In the genomic region with DNA sequence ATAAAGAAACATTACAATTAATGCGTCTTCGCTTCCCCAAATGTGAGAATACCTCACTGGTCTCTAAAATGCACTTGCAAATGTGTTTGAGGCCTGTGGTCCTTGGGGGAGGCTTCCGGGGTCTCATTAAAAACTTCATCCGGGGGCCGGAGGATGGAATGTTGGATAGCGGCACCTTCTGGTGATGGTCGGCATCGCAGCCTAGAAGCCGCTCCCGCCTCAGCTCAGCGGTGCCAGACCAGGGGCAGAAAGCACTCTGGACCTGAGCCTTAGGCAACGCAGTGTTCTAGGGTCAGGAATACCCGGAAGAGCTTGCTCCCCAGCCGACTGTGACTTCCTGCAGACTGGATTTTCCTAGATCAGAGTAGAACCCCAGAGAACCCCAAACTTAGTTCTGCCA, we compare ENCODE assay signal across 7 mouse cellular contexts. TPM values are rescaled to one million over a fixed set of nuclear protein-coding genes. Genes with fewer than 3 reads are reported as not detected.
A peak's percentile ranks its signal among the peaks of the same experiment; 100 is the strongest.
DNase-seq lines count a peak whose midpoint lies in the region; ATAC-seq and TF ChIP-seq lines count a peak whose summit lies in the region.

No protein-coding gene starts in this region.

- no peak overlapping the region for H3K27ac ChIP-seq in spleen, adult 2 months (ENCODE audit: insufficient read depth, low read length)

- 4% methylated on average over 14 of the region's 14 CpGs for WGBS in spleen, adult 2 months

- H3K4me1 ChIP-seq in spleen, adult 2 months (ENCODE audit: control insufficient read depth, insufficient read depth, insufficient read length), result no peaks in the 10 kb centered on the region

- no peaks in the 10 kb centered on the region for H3K27me3 ChIP-seq in spleen, adult 2 months (ENCODE audit: control insufficient read depth, insufficient read depth, low read length)

- peak; percentile 39 for DNase-seq in CD4-positive helper T cell, adult 2 months (ENCODE audit: low read depth, low spot score)
- peak; percentile 41 for DNase-seq in MN1 (ENCODE audit: low spot score)
- peak; percentile 82 for DNase-seq in embryo, embryonic 9.5 days (ENCODE audit: extremely low spot score)
- DNase-seq in heart, postnatal 14 days, result peak; percentile 64 to 82
- DNase-seq in left cerebral cortex, adult 18-20 months (ENCODE audit: low spot score in 2 of 2), result peak; percentile 33 to 66
- peak in 1 of 2 experiments; percentile 32 for DNase-seq in spleen, adult 2 months (ENCODE audit: low read depth in 1 of 2, low spot score in 2 of 2)

- intact Hi-C loops in heart, postnatal 14 days (cut with DNase I), result loop anchor here (1.0 kb wide), 1 partner anchor 48 kb away; no protein-coding TSS in a partner anchor

- no peak overlapping the region for H3K4me3 ChIP-seq in spleen, adult 2 months (ENCODE audit: extremely low read depth, insufficient read depth, insufficient read length)

- TF ChIP-seq CTCF in spleen, adult 2 months (IDR thresholded peaks at IDR 0.05; ENCODE audit: extremely low read depth, insufficient read depth, insufficient read length, insufficient replicate concordance), result peak; percentile 63; the same call in 1 of the 2 replicates

- no peaks in the 10 kb centered on the region for H3K36me3 ChIP-seq in spleen, adult 2 months (ENCODE audit: control insufficient read depth, insufficient read depth, low read length)

- ATAC-seq in megakaryocyte-erythroid progenitor cell, adult 5-6 weeks (replicated peaks; ENCODE audit: low FRiP score, low TSS enrichment, poor library complexity, severe bottlenecking), result peak; percentile 50; the same call in 1 of the 2 replicates

- no peak for TF ChIP-seq POLR2A in spleen, adult 2 months (IDR thresholded peaks at IDR 0.05; ENCODE audit: low read depth, low read length)

RNA-seq across cellular contexts. Expression of gene Scube3, which starts 8.7 kb away (rescaled TPM):
- total RNA-seq in heart, postnatal 14 days (2021), result 1 to 10 TPM in 1 of 2 experiments, under 1 TPM in 1; 0.46 to 1.4 TPM
- total RNA-seq in left cerebral cortex, adult 18-20 months (2021), result 1 to 10 TPM; 2.8 to 2.9 TPM
- total RNA-seq in megakaryocyte-erythroid progenitor cell, adult 5-6 weeks (2014; fragmentation: Nextera tagmentation), result not detected in 2 replicates
- 0.15 TPM in 1 of 2 replicates, not detected in the other for total RNA-seq in megakaryocyte-erythroid progenitor cell, adult 5-6 weeks (2017)
- 1.6 and 2.0 TPM in 2 replicates for polyA plus RNA-seq in spleen, adult 2 months (2012; rRNA removed)

RNA-seq across cellular contexts. Expression of gene Zfp523, which starts 43.7 kb away (rescaled TPM):
- 10 to 100 TPM; 16.6 to 17.0 TPM for total RNA-seq in heart, postnatal 14 days (2021)
- total RNA-seq in left cerebral cortex, adult 18-20 months (2021), result 100 to 1,000 TPM; 111 to 116 TPM
- 17.5 and 27.0 TPM in 2 replicates for total RNA-seq in megakaryocyte-erythroid progenitor cell, adult 5-6 weeks (2014; fragmentation: Nextera tagmentation)
- total RNA-seq in megakaryocyte-erythroid progenitor cell, adult 5-6 weeks (2017), result 8.7 and 13.3 TPM in 2 replicates
- 31.0 and 33.2 TPM in 2 replicates for polyA plus RNA-seq in spleen, adult 2 months (2012; rRNA removed)

RNA-seq across cellular contexts. Expression of gene Tcp11, which starts 52.8 kb away (rescaled TPM):
- total RNA-seq in heart, postnatal 14 days (2021), result not detected
- total RNA-seq in left cerebral cortex, adult 18-20 months (2021), result 1 to 10 TPM in 1 of 2 experiments, under 1 TPM in 1; 0.68 to 1.1 TPM
- total RNA-seq in megakaryocyte-erythroid progenitor cell, adult 5-6 weeks (2014; fragmentation: Nextera tagmentation), result 2.2 TPM in 1 of 2 replicates, not detected in the other
- total RNA-seq in megakaryocyte-erythroid progenitor cell, adult 5-6 weeks (2017), result 0.09 and 0.50 TPM in 2 replicates
- polyA plus RNA-seq in spleen, adult 2 months (2012; rRNA removed), result 0.58 and 0.92 TPM in 2 replicates
